Mouse (Mus musculus) small intestine, adult 2 months (tissue): ENCODE measurements around the gene Crb2.

Source experiments
- CTCF ChIP-seq: fragments of 200-500 bp; IDR thresholded peaks from 2 replicates; pipeline ENCODE4 v1.5.1; 2012; ENCODE audit warnings: low read depth, mild to moderate bottlenecking, control low read depth, inconsistent platforms, low read length, moderate library complexity, mixed read lengths; ENCODE audit not compliant: insufficient replicate concordance, insufficient read length; ENCODE audit errors: extremely low read depth
- POLR2A ChIP-seq: fragments of 200-500 bp; IDR thresholded peaks from 2 replicates; pipeline ENCODE4 v1.6.1; 2012; ENCODE audit warnings: low read depth, mild to moderate bottlenecking, control low read depth, inconsistent platforms, low read length, moderate library complexity

GRCm38 (mm10) chr2:37812401-37812800 lies 36.4 kb downstream of the Crb2 start:
- TF ChIP-seq CTCF = no peak
- no peak for TF ChIP-seq POLR2A
